Mouse (Mus musculus) gonadal fat pad, adult 2 months (tissue): ENCODE data around the gene Gm20388. TPM values are rescaled to one million over a fixed set of nuclear protein-coding genes. Genes with fewer than 3 reads are reported as not detected.

Experiments used
- DNase-seq: peaks from one replicate; pipeline ENCODE4 v3.0.0-alpha.2; 2012; ENCODE audit warnings: low read depth
- polyA plus RNA-seq: library from polyadenylated mRNA; depleted of rRNA; stranded (reverse); fragments of >200 nt; gene quantifications from 2 replicates; pipeline ENCODE4 v1.2.3, GENCODE M21; 2012

Gm20388 gene
- polyA plus RNA-seq, 1 experiment = 119 TPM

DNA sequence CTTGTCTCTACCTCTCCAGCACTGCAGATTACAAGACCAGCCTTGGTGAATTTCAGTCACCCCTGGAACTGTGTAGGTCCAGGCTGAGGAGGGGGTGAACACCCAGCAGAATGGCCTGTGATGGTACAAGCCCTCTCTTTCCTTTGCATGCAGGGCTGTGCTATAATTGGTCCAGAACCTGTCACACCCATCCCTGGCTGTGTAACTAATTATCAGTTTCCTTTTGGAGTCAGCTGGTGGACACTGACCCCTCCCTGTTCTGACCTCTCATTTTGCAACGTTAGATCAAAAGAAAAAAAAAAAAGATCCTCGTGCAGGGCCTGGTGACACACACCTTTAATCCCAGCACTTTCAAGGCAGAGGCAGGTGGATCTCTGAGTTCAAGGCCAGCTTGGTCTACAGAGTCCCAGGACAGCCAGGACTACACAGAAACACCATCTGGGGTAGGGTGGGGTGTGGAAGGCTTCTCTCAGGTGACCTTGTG, 2032.5 kb downstream of the Gm20388 start:
- no peak for DNase-seq

DNA sequence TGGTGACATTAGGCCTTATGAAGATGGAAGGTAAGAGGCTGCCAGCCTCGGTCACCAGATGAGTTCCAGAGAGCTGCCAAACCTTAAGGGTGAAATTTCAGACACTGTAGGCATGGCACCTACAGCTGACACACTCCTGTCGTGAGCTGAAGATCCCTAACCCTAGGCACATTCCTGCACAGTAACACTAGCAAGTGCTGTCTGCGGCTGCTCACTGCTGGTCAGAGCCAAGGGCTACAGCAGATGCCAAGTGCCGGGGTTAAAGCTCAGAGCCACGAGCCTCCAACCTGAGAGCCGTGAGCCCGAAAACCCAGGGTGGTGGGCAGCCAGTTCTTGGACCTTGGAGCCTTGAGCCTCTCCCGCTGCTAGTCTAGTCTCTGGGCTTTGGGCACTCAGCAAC, 2033.1 kb downstream of the Gm20388 start:
- no peak for DNase-seq

GRCm38 (mm10) chr8:121944831-121945230, 2034.2 kb downstream of the Gm20388 start, which contains the start of gene Car5a:
Gene Car5a (minus strand): TSS chr8:121944904.
- no peak for DNase-seq

DNA sequence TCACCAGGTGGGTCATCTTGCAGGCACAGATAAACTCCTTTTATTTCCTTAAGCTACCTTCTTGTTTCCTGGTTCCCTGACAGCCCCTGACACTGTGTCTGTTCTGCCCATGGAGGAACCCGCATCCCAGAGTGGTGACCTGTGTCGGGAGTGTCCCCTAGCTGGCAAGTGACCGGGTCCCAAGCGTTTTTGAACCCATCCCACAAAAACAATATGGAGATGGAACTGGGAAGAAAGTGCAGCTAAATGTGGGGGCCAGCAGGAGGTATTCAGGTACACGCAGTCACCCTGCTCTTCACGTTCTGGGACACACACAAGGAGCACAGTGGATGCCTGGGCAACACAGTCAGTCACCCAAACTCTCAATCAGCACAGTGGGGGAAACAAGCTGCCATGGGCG, 2035.7 kb downstream of the Gm20388 start:
- DNase-seq = no peak

DNA sequence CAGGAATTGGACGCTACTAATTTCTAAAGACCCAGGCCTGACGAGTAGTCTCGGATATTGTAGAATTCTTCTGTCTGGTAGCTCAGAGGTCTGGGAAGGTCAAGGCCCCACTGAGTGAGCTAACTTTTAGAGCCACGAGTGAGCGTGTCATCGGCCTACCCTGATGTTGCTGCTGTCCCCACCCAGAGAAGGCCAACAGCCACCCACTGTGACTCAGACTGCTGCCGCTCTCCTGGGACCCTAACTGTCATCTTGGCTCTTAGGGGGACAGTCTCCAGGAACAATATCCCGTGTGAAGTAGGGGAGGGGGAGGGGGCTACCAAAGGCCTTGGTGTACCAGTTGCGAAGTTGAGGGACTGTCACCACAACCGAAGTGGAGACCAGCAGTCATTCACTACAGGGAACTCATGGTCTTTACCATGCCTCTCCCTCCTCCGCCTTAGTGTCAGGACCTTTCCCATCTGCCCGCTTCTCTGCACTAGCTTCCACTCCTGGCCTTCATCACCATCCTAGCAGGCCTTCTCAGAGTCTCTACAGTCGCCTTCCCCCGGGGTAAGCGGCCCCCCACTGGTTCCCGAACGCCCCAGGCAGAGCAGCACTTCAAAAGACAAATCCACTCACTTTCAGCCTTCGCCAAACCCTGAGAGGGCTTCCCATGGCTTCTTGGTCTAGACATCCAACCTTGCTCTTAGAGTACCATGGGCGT, 2036.6 kb downstream of the Gm20388 start:
- DNase-seq = no peak

GRCm38 (mm10) chr8:121947753-121948141, 2037.1 kb downstream of the Gm20388 start:
- no peak for DNase-seq

GRCm38 (mm10) chr8:121948321-121949145, 2037.9 kb downstream of the Gm20388 start:
- no peak for DNase-seq

- DNase-seq = no peak
These were observed 2038.7 kb downstream of the Gm20388 start, which contains the start of gene Banp for GRCm38 (mm10) chr8:121949222-121949800. Gene Banp (plus strand): TSS chr8:121949750.

- peak; percentile 98 for DNase-seq
These were observed 2039.5 kb downstream of the Gm20388 start for GRCm38 (mm10) chr8:121949941-121950748.

- DNase-seq = no peak
These were observed 2040.4 kb downstream of the Gm20388 start for GRCm38 (mm10) chr8:121950749-121951655.

- no peak for DNase-seq
These were observed 2041.0 kb downstream of the Gm20388 start for GRCm38 (mm10) chr8:121951656-121952009.

DNA sequence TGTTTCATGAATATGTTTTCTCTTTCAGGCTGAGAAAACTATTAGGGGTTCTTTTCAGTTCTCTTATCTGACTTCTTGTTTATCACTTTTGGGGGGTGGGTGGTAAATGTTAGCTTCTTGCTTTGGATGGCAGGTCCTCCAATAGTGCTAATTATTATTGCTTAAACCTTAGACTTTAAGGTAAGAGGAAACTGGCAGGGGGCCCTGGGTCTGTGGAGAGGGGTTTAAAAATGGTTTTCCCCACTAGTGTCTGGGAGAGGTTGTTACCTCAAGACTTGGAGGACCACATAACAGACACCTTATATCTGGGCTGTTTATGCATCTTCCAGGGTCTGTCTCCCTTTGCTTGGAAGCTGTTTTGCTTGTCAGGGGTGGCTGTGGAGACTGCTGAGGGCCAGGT, 2041.5 kb downstream of the Gm20388 start:
- no peak for DNase-seq

- no peak for DNase-seq
These were observed 2042.2 kb downstream of the Gm20388 start for GRCm38 (mm10) chr8:121952800-121953199.

DNA sequence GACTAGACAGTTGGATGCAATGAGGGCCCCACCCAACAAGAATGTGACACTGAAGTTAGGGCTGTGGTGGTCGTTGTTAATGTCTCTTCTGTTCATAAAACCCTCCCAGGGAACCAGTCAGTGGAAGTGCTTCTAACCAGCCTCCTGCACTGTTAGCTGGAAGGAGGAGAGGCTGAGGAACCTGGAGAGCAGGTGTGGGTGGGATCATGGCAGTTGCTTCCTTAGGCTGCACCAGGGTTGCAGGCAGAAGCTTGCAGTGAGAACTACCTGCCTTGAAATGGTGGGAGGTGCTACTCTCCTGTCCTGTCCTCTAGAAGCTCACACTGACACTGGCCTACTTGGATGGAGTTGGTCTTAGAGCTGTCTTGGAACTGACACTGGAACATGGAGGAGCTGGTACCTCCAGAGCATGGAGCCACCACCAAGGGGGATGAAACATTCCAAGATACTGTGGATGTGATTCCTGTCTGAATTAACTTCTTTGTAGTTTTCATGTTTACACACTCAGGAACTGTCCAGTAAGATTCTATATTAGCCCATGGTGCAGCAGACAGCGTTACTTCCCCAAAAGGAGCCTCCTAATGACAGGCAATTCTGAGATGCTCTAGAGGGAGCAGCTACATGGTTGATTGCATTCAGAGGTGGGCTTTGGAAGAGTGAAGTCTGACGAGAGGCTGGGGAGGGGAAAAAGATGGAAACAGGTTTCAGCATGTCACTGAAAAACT, 2043.3 kb downstream of the Gm20388 start:
- no peak for DNase-seq

GRCm38 (mm10) chr8:121954981-121955555, 2044.4 kb downstream of the Gm20388 start:
- DNase-seq = no peak

DNA sequence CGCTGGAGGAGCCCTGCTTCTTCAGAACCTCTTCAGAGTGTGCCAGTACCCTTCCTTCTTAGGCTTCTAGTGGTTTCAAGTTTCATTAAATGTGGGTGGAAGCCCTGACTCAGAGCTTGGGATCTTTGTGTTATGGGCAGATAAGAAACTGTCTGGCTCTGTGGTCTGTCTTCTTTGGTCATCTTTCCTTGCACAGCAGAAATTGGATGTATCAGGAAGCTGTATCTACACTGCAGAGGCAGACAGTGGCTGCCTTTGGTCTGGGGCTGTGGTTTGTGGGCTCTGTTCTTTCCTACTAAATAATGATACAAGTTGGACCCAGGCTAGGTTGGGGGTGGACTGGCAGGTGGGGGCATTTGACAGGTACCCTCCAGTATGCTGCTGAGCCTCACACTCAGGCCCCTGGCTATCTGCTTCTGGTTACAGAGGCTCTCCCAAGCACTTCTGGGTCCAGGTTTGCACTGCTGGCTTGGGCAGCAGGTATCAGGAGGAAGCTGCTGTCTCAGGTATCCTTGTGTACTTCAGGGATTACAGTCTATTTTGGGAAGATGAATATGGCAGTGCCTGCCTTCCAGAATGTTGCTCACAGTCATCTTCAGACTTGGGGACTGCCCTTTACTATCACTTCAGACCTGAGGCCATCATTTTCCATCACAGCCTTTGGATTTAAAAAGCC, 2045.3 kb downstream of the Gm20388 start:
- DNase-seq = no peak

DNA sequence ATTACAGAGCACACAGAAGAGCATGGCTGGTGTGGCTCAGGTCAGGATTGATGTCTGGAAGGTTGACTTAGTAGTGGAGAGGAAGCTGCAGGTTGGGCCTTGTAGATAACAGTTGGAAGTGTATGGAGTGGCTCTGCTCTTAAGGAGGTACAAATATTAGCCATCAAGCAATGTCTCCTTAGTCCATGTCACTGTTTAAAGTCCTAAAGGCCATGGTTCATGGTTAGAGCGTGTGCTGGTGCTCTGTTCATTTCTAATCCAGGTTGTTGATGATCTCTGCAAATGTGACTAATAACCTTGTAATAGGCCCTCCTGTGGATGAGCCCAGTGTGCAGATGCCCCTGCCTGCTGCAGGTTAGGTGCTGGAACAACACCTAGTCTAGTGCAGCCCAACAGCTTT, 2047.8 kb downstream of the Gm20388 start:
- DNase-seq = no peak

- DNase-seq = no peak
These were observed 2052.3 kb downstream of the Gm20388 start for GRCm38 (mm10) chr8:121962892-121963291.
